Mouse (Mus musculus): Measurements from ENCODE around the gene Utp14b. TPM values are rescaled to one million over a fixed set of nuclear protein-coding genes. Genes with fewer than 3 reads are reported as not detected.

The Utp14b gene
- polyA plus RNA-seq, 1 experiment = 3.1 TPM

GRCm38 (mm10) chr1:78658441-78659269, 817 bp downstream of the Utp14b start:
- H3K27me3 ChIP-seq (ENCODE audit: control insufficient read depth, insufficient read depth, low read length) = no peaks in the 10 kb centered on the region
- no peaks in the 10 kb centered on the region for H3K36me3 ChIP-seq (ENCODE audit: control insufficient read depth, insufficient read depth, low read length)
- H3K4me3 ChIP-seq (ENCODE audit: control insufficient read depth, low read depth, low read length) = peak overlapping the region; percentile 95
- peak overlapping the region; percentile 98 for H3K27ac ChIP-seq (ENCODE audit: control insufficient read depth, insufficient read depth, low read depth, low read length)
- peaks cover 3% of the 10 kb centered on the region; the same call in 1 of the 2 replicates for H3K4me1 ChIP-seq (ENCODE audit: control insufficient read depth, insufficient read depth, low read length)
- TF ChIP-seq POLR2A (IDR thresholded peaks at IDR 0.05; ENCODE audit: control insufficient read depth, low read depth, low read length) (no peak), CTCF (IDR thresholded peaks at IDR 0.05; ENCODE audit: control insufficient read depth, insufficient read depth, insufficient replicate concordance, low read depth, low read length) (no peak)

- H3K27ac ChIP-seq (ENCODE audit: control insufficient read depth, insufficient read depth, low read depth, low read length) = no peak overlapping the region
- TF ChIP-seq CTCF (IDR thresholded peaks at IDR 0.05; ENCODE audit: control insufficient read depth, insufficient read depth, insufficient replicate concordance, low read depth, low read length) = no peak
- no peak for TF ChIP-seq POLR2A (IDR thresholded peaks at IDR 0.05; ENCODE audit: control insufficient read depth, low read depth, low read length)
- H3K4me3 ChIP-seq (ENCODE audit: control insufficient read depth, low read depth, low read length) = peak overlapping the region; percentile 95
- no peaks in the 10 kb centered on the region for H3K36me3 ChIP-seq (ENCODE audit: control insufficient read depth, insufficient read depth, low read length)
- no peaks in the 10 kb centered on the region for H3K27me3 ChIP-seq (ENCODE audit: control insufficient read depth, insufficient read depth, low read length)
- peaks cover 3% of the 10 kb centered on the region; the same call in 1 of the 2 replicates for H3K4me1 ChIP-seq (ENCODE audit: control insufficient read depth, insufficient read depth, low read length)
These were observed 1.5 kb downstream of the Utp14b start for GRCm38 (mm10) chr1:78659270-78659823.

GRCm38 (mm10) chr1:78664326-78664725, 6.5 kb downstream of the Utp14b start:
- TF ChIP-seq CTCF (IDR thresholded peaks at IDR 0.05; ENCODE audit: control insufficient read depth, insufficient read depth, insufficient replicate concordance, low read depth, low read length) (no peak), POLR2A (IDR thresholded peaks at IDR 0.05; ENCODE audit: control insufficient read depth, low read depth, low read length) (no peak)
- Histone ChIP-seq H3K27me3 (ENCODE audit: control insufficient read depth, insufficient read depth, low read length) (no peaks in the 10 kb centered on the region), H3K27ac (ENCODE audit: control insufficient read depth, insufficient read depth, low read depth, low read length) (no peak overlapping the region), H3K36me3 (ENCODE audit: control insufficient read depth, insufficient read depth, low read length) (peaks cover 1% of the 10 kb centered on the region; the same call in 1 of the 2 replicates), H3K4me1 (ENCODE audit: control insufficient read depth, insufficient read depth, low read length) (peaks cover under 1% of the 10 kb centered on the region; the same call in 1 of the 2 replicates), H3K4me3 (ENCODE audit: control insufficient read depth, low read depth, low read length) (no peak overlapping the region)

GRCm38 (mm10) chr1:78665954-78666499, 8.2 kb downstream of the Utp14b start:
- Histone ChIP-seq H3K27me3 (ENCODE audit: control insufficient read depth, insufficient read depth, low read length) (no peaks in the 10 kb centered on the region), H3K27ac (ENCODE audit: control insufficient read depth, insufficient read depth, low read depth, low read length) (no peak overlapping the region), H3K4me1 (ENCODE audit: control insufficient read depth, insufficient read depth, low read length) (no peaks in the 10 kb centered on the region; the same call in 1 of the 2 replicates), H3K36me3 (ENCODE audit: control insufficient read depth, insufficient read depth, low read length) (peaks cover 1% of the 10 kb centered on the region; the same call in 1 of the 2 replicates), H3K4me3 (ENCODE audit: control insufficient read depth, low read depth, low read length) (no peak overlapping the region)
- TF ChIP-seq CTCF (IDR thresholded peaks at IDR 0.05; ENCODE audit: control insufficient read depth, insufficient read depth, insufficient replicate concordance, low read depth, low read length) = no peak
- no peak for TF ChIP-seq POLR2A (IDR thresholded peaks at IDR 0.05; ENCODE audit: control insufficient read depth, low read depth, low read length)

- Histone ChIP-seq H3K4me3 (ENCODE audit: control insufficient read depth, low read depth, low read length) (no peak overlapping the region), H3K36me3 (ENCODE audit: control insufficient read depth, insufficient read depth, low read length) (peaks cover 1% of the 10 kb centered on the region; the same call in 1 of the 2 replicates), H3K27me3 (ENCODE audit: control insufficient read depth, insufficient read depth, low read length) (no peaks in the 10 kb centered on the region), H3K27ac (ENCODE audit: control insufficient read depth, insufficient read depth, low read depth, low read length) (no peak overlapping the region), H3K4me1 (ENCODE audit: control insufficient read depth, insufficient read depth, low read length) (no peaks in the 10 kb centered on the region)
- TF ChIP-seq CTCF (IDR thresholded peaks at IDR 0.05; ENCODE audit: control insufficient read depth, insufficient read depth, insufficient replicate concordance, low read depth, low read length) (no peak), POLR2A (IDR thresholded peaks at IDR 0.05; ENCODE audit: control insufficient read depth, low read depth, low read length) (no peak)
These were observed 8.7 kb downstream of the Utp14b start for GRCm38 (mm10) chr1:78666585-78666984.

- no peak for TF ChIP-seq POLR2A (IDR thresholded peaks at IDR 0.05; ENCODE audit: control insufficient read depth, low read depth, low read length)
- TF ChIP-seq CTCF (IDR thresholded peaks at IDR 0.05; ENCODE audit: control insufficient read depth, insufficient read depth, insufficient replicate concordance, low read depth, low read length) = no peak
- no peak overlapping the region for H3K4me3 ChIP-seq (ENCODE audit: control insufficient read depth, low read depth, low read length)
- H3K36me3 ChIP-seq (ENCODE audit: control insufficient read depth, insufficient read depth, low read length) = no peaks in the 10 kb centered on the region
- H3K27me3 ChIP-seq (ENCODE audit: control insufficient read depth, insufficient read depth, low read length) = no peaks in the 10 kb centered on the region
- no peaks in the 10 kb centered on the region for H3K4me1 ChIP-seq (ENCODE audit: control insufficient read depth, insufficient read depth, low read length)
- no peak overlapping the region for H3K27ac ChIP-seq (ENCODE audit: control insufficient read depth, insufficient read depth, low read depth, low read length)
These were observed 24.5 kb downstream of the Utp14b start for GRCm38 (mm10) chr1:78682291-78682690.

GRCm38 (mm10) chr1:78684128-78684527, 26.3 kb downstream of the Utp14b start:
- H3K36me3 ChIP-seq (ENCODE audit: control insufficient read depth, insufficient read depth, low read length) = no peaks in the 10 kb centered on the region
- no peaks in the 10 kb centered on the region for H3K27me3 ChIP-seq (ENCODE audit: control insufficient read depth, insufficient read depth, low read length)
- no peak overlapping the region for H3K27ac ChIP-seq (ENCODE audit: control insufficient read depth, insufficient read depth, low read depth, low read length)
- no peak overlapping the region for H3K4me3 ChIP-seq (ENCODE audit: control insufficient read depth, low read depth, low read length)
- no peak for TF ChIP-seq CTCF (IDR thresholded peaks at IDR 0.05; ENCODE audit: control insufficient read depth, insufficient read depth, insufficient replicate concordance, low read depth, low read length)
- no peak for TF ChIP-seq POLR2A (IDR thresholded peaks at IDR 0.05; ENCODE audit: control insufficient read depth, low read depth, low read length)
- no peaks in the 10 kb centered on the region for H3K4me1 ChIP-seq (ENCODE audit: control insufficient read depth, insufficient read depth, low read length)
